Mouse (Mus musculus): ENCODE measurements around the gene Shf. TPM values are rescaled to one million over a fixed set of nuclear protein-coding genes. Genes with fewer than 3 reads are reported as not detected.
"Not testable (repeated sequence)": the region's sequence is repeated elsewhere in the genome, so short reads cannot be mapped to it uniquely, and the experiment has no call there.

Shf gene
- total and polyA plus RNA-seq, 2 experiments, result 6.6 to 14.0 TPM

- H3K79me2 ChIP-seq (ENCODE audit: control insufficient read depth, insufficient read depth, low read length), result no peaks in the 10 kb centered on the region
- no peak for DNase-seq (ENCODE audit: extremely low read depth, low read depth, low spot score)
- no peak overlapping the region for H3K4me3 ChIP-seq (ENCODE audit: insufficient read depth, low read depth, low read length)
- no peaks in the 10 kb centered on the region for H3K36me3 ChIP-seq (ENCODE audit: control insufficient read depth, insufficient read depth, low read length)
- no peak overlapping the region for H3K9ac ChIP-seq (ENCODE audit: low read depth, low read length)
- TF ChIP-seq POLR2A (IDR thresholded peaks at IDR 0.05; ENCODE audit: extremely low read depth, insufficient read depth, low read length) (no peak), CTCF (IDR thresholded peaks at IDR 0.05; ENCODE audit: low read depth, low read length) (no peak)
- no peaks in the 10 kb centered on the region for H3K27me3 ChIP-seq (ENCODE audit: control insufficient read depth, insufficient read depth, low read length)
- WGBS, result 90% methylated on average over 6 of the region's 6 CpGs
- peaks cover 4% of the 10 kb centered on the region for H3K4me1 ChIP-seq (ENCODE audit: control insufficient read depth, insufficient read depth, low read length)
- H3K27ac ChIP-seq (replicated peaks; ENCODE audit: insufficient read depth, low read depth, low read length), result no peak overlapping the region
Measured at GRCm38 (mm10) chr2:122345106-122345893, 23.7 kb downstream of the Shf start.

- Histone ChIP-seq H3K27ac (replicated peaks; ENCODE audit: insufficient read depth, low read depth, low read length) (no peak overlapping the region), H3K4me1 (ENCODE audit: control insufficient read depth, insufficient read depth, low read length) (no peaks in the 10 kb centered on the region), H3K27me3 (ENCODE audit: control insufficient read depth, insufficient read depth, low read length) (no peaks in the 10 kb centered on the region), H3K79me2 (ENCODE audit: control insufficient read depth, insufficient read depth, low read length) (no peaks in the 10 kb centered on the region), H3K9ac (ENCODE audit: low read depth, low read length) (no peak overlapping the region), H3K36me3 (ENCODE audit: control insufficient read depth, insufficient read depth, low read length) (no peaks in the 10 kb centered on the region), H3K4me3 (ENCODE audit: insufficient read depth, low read depth, low read length) (no peak overlapping the region)
- 70% methylated on average over 21 of the region's 21 CpGs for WGBS
- no peak for DNase-seq (ENCODE audit: extremely low read depth, low read depth, low spot score)
- TF ChIP-seq POLR2A (IDR thresholded peaks at IDR 0.05; ENCODE audit: extremely low read depth, insufficient read depth, low read length) (no peak), CTCF (IDR thresholded peaks at IDR 0.05; ENCODE audit: low read depth, low read length) (no peak)
Measured at GRCm38 (mm10) chr2:122337291-122337690, 31.7 kb downstream of the Shf start.

GRCm38 (mm10) chr2:122334170-122334569 is 34.8 kb downstream of the Shf start:
- no peak for DNase-seq (ENCODE audit: extremely low read depth, low read depth, low spot score)
- 73% methylated on average over 3 of the region's 3 CpGs for whole genome bisulfite sequencing
- H3K27ac ChIP-seq (replicated peaks; ENCODE audit: insufficient read depth, low read depth, low read length), result no peak overlapping the region

GRCm38 (mm10) chr2:122332222-122332621 is 36.7 kb downstream of the Shf start:
- DNase-seq (ENCODE audit: extremely low read depth, low read depth, low spot score), result no peak
- Histone ChIP-seq H3K27ac (replicated peaks; ENCODE audit: insufficient read depth, low read depth, low read length) (no peak overlapping the region), H3K4me3 (ENCODE audit: insufficient read depth, low read depth, low read length) (no peak overlapping the region), H3K27me3 (ENCODE audit: control insufficient read depth, insufficient read depth, low read length) (no peaks in the 10 kb centered on the region), H3K9ac (ENCODE audit: low read depth, low read length) (no peak overlapping the region), H3K36me3 (ENCODE audit: control insufficient read depth, insufficient read depth, low read length) (no peaks in the 10 kb centered on the region), H3K4me1 (ENCODE audit: control insufficient read depth, insufficient read depth, low read length) (no peaks in the 10 kb centered on the region), H3K79me2 (ENCODE audit: control insufficient read depth, insufficient read depth, low read length) (no peaks in the 10 kb centered on the region)
- 80% methylated on average over 3 of the region's 3 CpGs for WGBS
- TF ChIP-seq CTCF (IDR thresholded peaks at IDR 0.05; ENCODE audit: low read depth, low read length) (no peak), POLR2A (IDR thresholded peaks at IDR 0.05; ENCODE audit: extremely low read depth, insufficient read depth, low read length) (no peak)

More at GRCm38 (mm10) chr2:122334170-122334569, 34.8 kb downstream of the Shf start:
- H3K9ac ChIP-seq (ENCODE audit: low read depth, low read length), result no peak overlapping the region
- H3K4me3 ChIP-seq (ENCODE audit: insufficient read depth, low read depth, low read length), result no peak overlapping the region
- no peaks in the 10 kb centered on the region for H3K79me2 ChIP-seq (ENCODE audit: control insufficient read depth, insufficient read depth, low read length)
- TF ChIP-seq CTCF (IDR thresholded peaks at IDR 0.05; ENCODE audit: low read depth, low read length), result no peak
- no peak for TF ChIP-seq POLR2A (IDR thresholded peaks at IDR 0.05; ENCODE audit: extremely low read depth, insufficient read depth, low read length)
- no peaks in the 10 kb centered on the region for H3K27me3 ChIP-seq (ENCODE audit: control insufficient read depth, insufficient read depth, low read length)
- no peaks in the 10 kb centered on the region for H3K36me3 ChIP-seq (ENCODE audit: control insufficient read depth, insufficient read depth, low read length)
- H3K4me1 ChIP-seq (ENCODE audit: control insufficient read depth, insufficient read depth, low read length), result no peaks in the 10 kb centered on the region

- H3K4me1 ChIP-seq (ENCODE audit: control insufficient read depth, insufficient read depth, low read length); H3K4me3 ChIP-seq (ENCODE audit: insufficient read depth, low read depth, low read length); H3K79me2 ChIP-seq (ENCODE audit: control insufficient read depth, insufficient read depth, low read length); H3K36me3 ChIP-seq (ENCODE audit: control insufficient read depth, insufficient read depth, low read length); DNase-seq (ENCODE audit: extremely low read depth, low read depth, low spot score); H3K9ac ChIP-seq (ENCODE audit: low read depth, low read length); H3K27ac ChIP-seq (replicated peaks; ENCODE audit: insufficient read depth, low read depth, low read length); H3K27me3 ChIP-seq (ENCODE audit: control insufficient read depth, insufficient read depth, low read length): not testable (repeated sequence)
- WGBS, result 80% methylated on average over 6 of the region's 6 CpGs
Measured at GRCm38 (mm10) chr2:122330317-122330716, 38.6 kb downstream of the Shf start.

GRCm38 (mm10) chr2:122327986-122328385 is 41.0 kb downstream of the Shf start:
- Histone ChIP-seq H3K36me3 (ENCODE audit: control insufficient read depth, insufficient read depth, low read length) (no peaks in the 10 kb centered on the region), H3K4me1 (ENCODE audit: control insufficient read depth, insufficient read depth, low read length) (peaks cover 3% of the 10 kb centered on the region; the same call in 1 of the 2 replicates), H3K9ac (ENCODE audit: low read depth, low read length) (no peak overlapping the region), H3K4me3 (ENCODE audit: insufficient read depth, low read depth, low read length) (no peak overlapping the region), H3K79me2 (ENCODE audit: control insufficient read depth, insufficient read depth, low read length) (no peaks in the 10 kb centered on the region), H3K27ac (replicated peaks; ENCODE audit: insufficient read depth, low read depth, low read length) (no peak overlapping the region), H3K27me3 (ENCODE audit: control insufficient read depth, insufficient read depth, low read length) (no peaks in the 10 kb centered on the region)
- TF ChIP-seq POLR2A (IDR thresholded peaks at IDR 0.05; ENCODE audit: extremely low read depth, insufficient read depth, low read length) (no peak), CTCF (IDR thresholded peaks at IDR 0.05; ENCODE audit: low read depth, low read length) (no peak)
- DNase-seq (ENCODE audit: extremely low read depth, low read depth, low spot score), result no peak
- 79% methylated on average over 3 of the region's 3 CpGs for WGBS
